Mouse (Mus musculus): ENCODE measurements at regions not wholly inside any gene's neighbourhood (a gene's known extent, or its start where the extent isn't known, plus 50 kb on each side); places are given as distances from the start of the nearest gene placed in this dataset.

DNA sequence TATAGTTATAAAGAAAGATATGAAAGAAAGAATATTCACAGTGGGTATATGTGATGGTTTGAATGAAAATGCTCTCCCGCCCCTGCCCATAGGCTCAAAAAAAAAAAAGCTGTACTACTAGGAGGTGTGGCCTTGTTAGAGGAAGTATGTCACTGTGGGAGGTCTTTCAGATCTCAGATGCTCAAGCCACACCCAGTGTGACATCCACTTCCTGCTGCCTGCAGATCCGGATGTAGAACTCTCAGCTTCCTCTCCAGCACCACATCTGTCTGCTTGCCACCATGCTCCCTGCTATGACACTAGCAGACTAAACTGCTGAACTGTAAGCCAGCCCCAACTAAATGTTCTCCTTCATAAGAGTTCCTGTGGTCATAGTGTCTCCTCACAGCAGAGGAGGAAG lies 93.0 kb upstream of the Cnot2 start:
- no peak for TF ChIP-seq CTCF (IDR thresholded peaks at IDR 0.05; ENCODE audit: low read depth, low read length)
- no peak for TF ChIP-seq GATA1 (IDR thresholded peaks at IDR 0.05; ENCODE audit: borderline replicate concordance, low read length)
